Mouse (Mus musculus): Measurements from ENCODE around the gene Gm49661. TPM values are rescaled to one million over a fixed set of nuclear protein-coding genes. Genes with fewer than 3 reads are reported as not detected.

Gm49661 gene
- total and polyA plus RNA-seq, 3 experiments: 3.1 TPM; not detected in 2

- DNase-seq (ENCODE audit: extremely low read depth): peak; percentile 52
- dilution Hi-C loops (cut with MboI; ENCODE audit: extremely low pct_ligation_motif_present, extremely low pct_unique_long_range_greater_than_20kb, low sequenced_read_pairs) (no loop called here), in situ Hi-C loops (cut with MboI; ENCODE audit: low pct_ligation_motif_present, low pct_unique_long_range_greater_than_20kb, low sequenced_read_pairs) (loop anchor here (5.0 kb wide), 1 partner anchor 33 kb away; no protein-coding TSS in a partner anchor)
- Histone ChIP-seq H3K79me2 (replicated peaks; ENCODE audit: control insufficient read depth, extremely low read depth, insufficient read depth, poor library complexity, severe bottlenecking) (peaks cover 26% of the 10 kb centered on the region), H3K27me3 (replicated peaks) (no peaks in the 10 kb centered on the region), H3K9me3 (replicated peaks; ENCODE audit: low read length) (no peaks in the 10 kb centered on the region), H3K4me2 (ENCODE audit: insufficient read depth, low read depth, poor library complexity, severe bottlenecking) (peak overlapping the region; percentile 98), H3K27ac (ENCODE audit: insufficient read depth, low read depth) (peak overlapping the region; percentile 92), H3K4me3 (replicated peaks in 1 of 3; ENCODE audit: low read depth in 2 of 3, low read length in 2 of 3, poor library complexity in 1 of 3) (peak overlapping the region; percentile 35 to 94 (median 51)), H3K36me3 (replicated peaks in 1 of 2; ENCODE audit: control insufficient read depth in 1 of 2, insufficient read depth in 1 of 2, low read length in 1 of 2) (peaks cover 25 to 37% of the 10 kb centered on the region in 2 experiments), H3K4me1 (ENCODE audit: control insufficient read depth in 1 of 2, insufficient read depth in 2 of 2) (peaks cover 6 to 26% of the 10 kb centered on the region in 2 experiments; a peak in 3 of 4 replicates), H3K9ac (ENCODE audit: insufficient read depth, low read depth) (peak overlapping the region; percentile 88)
- peak; percentile 81 for TF ChIP-seq MXI1 (IDR thresholded peaks at IDR 0.05; ENCODE audit: low read depth, low read length)
- peak; percentile 67; the same call in 1 of the 2 replicates for TF ChIP-seq ETS1 (conservative IDR thresholded peaks at IDR 0.05; ENCODE audit: low read depth, low read length)
- TF ChIP-seq USF2 (conservative IDR thresholded peaks at IDR 0.05; ENCODE audit: low read depth, low read length): no peak
- TF ChIP-seq JUN (IDR thresholded peaks at IDR 0.05; ENCODE audit: insufficient read depth, low read depth, low read length): no peak
- peak; percentile 55 for TF ChIP-seq ZNF384 (IDR thresholded peaks at IDR 0.05; ENCODE audit: low read depth, low read length)
- 0 out of 2 replicates have a peak, but pooled peaks have one; percentile 32 for TF ChIP-seq TBP (conservative IDR thresholded peaks at IDR 0.05; ENCODE audit: low read depth, low read length)
- TF ChIP-seq E2F4 (IDR thresholded peaks at IDR 0.05; ENCODE audit: insufficient replicate concordance, low read depth, low read length): no peak
- TF ChIP-seq CTCF (conservative IDR thresholded peaks at IDR 0.05 in 1 of 2, IDR thresholded peaks at IDR 0.05 in 1 of 2; ENCODE audit: low read depth in 2 of 2, low read length in 2 of 2): no peak
- 0 out of 2 replicates have a peak, but pooled peaks have one; percentile 71 for TF ChIP-seq SIN3A (IDR thresholded peaks at IDR 0.05; ENCODE audit: low read length)
- TF ChIP-seq POLR2A (IDR thresholded peaks at IDR 0.05; ENCODE audit: low read depth, low read length): no peak
- TF ChIP-seq NRF1 (IDR thresholded peaks at IDR 0.05; ENCODE audit: low read depth, low read length): no peak
- peak; percentile 95 for TF ChIP-seq CHD1 (IDR thresholded peaks at IDR 0.05; ENCODE audit: low read depth, low read length)
- TF ChIP-seq USF1 (IDR thresholded peaks at IDR 0.05; ENCODE audit: low read depth, low read length): no peak
- no peak for TF ChIP-seq ZKSCAN1 (IDR thresholded peaks at IDR 0.05; ENCODE audit: borderline replicate concordance, low read depth, low read length)
- peak; percentile 84 for TF ChIP-seq IRF4 (IDR thresholded peaks at IDR 0.05; ENCODE audit: low read depth, low read length)
- TF ChIP-seq ZC3H11A (IDR thresholded peaks at IDR 0.05; ENCODE audit: low read depth, low read length): no peak
- no peak for TF ChIP-seq PAX5 (IDR thresholded peaks at IDR 0.05; ENCODE audit: low read length)
- TF ChIP-seq MAX (IDR thresholded peaks at IDR 0.05; ENCODE audit: low read length): peak; percentile 54
- peak; percentile 86 for TF ChIP-seq BHLHE40 (IDR thresholded peaks at IDR 0.05; ENCODE audit: low read depth, low read length)
- no peak; the same call in 1 of the 2 replicates for TF ChIP-seq POLR2AphosphoS2 (IDR thresholded peaks at IDR 0.05; ENCODE audit: low read depth, low read length)
- peak; percentile 50; the same call in 1 of the 2 replicates for TF ChIP-seq TCF12 (IDR thresholded peaks at IDR 0.05; ENCODE audit: low read depth, low read length)
- TF ChIP-seq MEF2A (IDR thresholded peaks at IDR 0.05; ENCODE audit: borderline replicate concordance, low read depth, low read length): peak; percentile 48; the same call in 1 of the 2 replicates
- 0 out of 2 replicates have a peak, but pooled peaks have one; percentile 9 for TF ChIP-seq JUND (conservative IDR thresholded peaks at IDR 0.05; ENCODE audit: low read depth, low read length)
- TF ChIP-seq RAD21 (IDR thresholded peaks at IDR 0.05; ENCODE audit: low read depth, low read length): no peak; the same call in 1 of the 2 replicates
- no peak for TF ChIP-seq RCOR1 (conservative IDR thresholded peaks at IDR 0.05; ENCODE audit: low read depth, low read length)
- no peak for TF ChIP-seq NELFE (IDR thresholded peaks at IDR 0.05; ENCODE audit: low read depth, low read length)
- peak; percentile 20; the same call in 1 of the 2 replicates for TF ChIP-seq SMC3 (IDR thresholded peaks at IDR 0.05; ENCODE audit: low read depth, low read length)
- no peak for TF ChIP-seq KAT2A (IDR thresholded peaks at IDR 0.05; ENCODE audit: insufficient replicate concordance, low read length)
- TF ChIP-seq CHD2 (IDR thresholded peaks at IDR 0.05; ENCODE audit: low read length): 0 out of 2 replicates have a peak, but pooled peaks have one; percentile 40
- peak; percentile 71 for TF ChIP-seq EP300 (IDR thresholded peaks at IDR 0.05; ENCODE audit: low read length)
- 0 out of 2 replicates have a peak, but pooled peaks have one; percentile 20 for TF ChIP-seq MYC (IDR thresholded peaks at IDR 0.05; ENCODE audit: low read depth, low read length)
- TF ChIP-seq UBTF (IDR thresholded peaks at IDR 0.05; ENCODE audit: low read depth, low read length): 0 out of 2 replicates have a peak, but pooled peaks have one; percentile 59
- no peak for TF ChIP-seq MAFK (IDR thresholded peaks at IDR 0.05; ENCODE audit: insufficient replicate concordance, low read length)
- TF ChIP-seq ELF1 (IDR thresholded peaks at IDR 0.05; ENCODE audit: low read depth, low read length): 0 out of 2 replicates have a peak, but pooled peaks have one; percentile 25
- TF ChIP-seq GABPA (IDR thresholded peaks at IDR 0.05; ENCODE audit: insufficient replicate concordance, low read depth, low read length): no peak
- TF ChIP-seq HCFC1 (IDR thresholded peaks at IDR 0.05; ENCODE audit: low read depth, low read length): peak; percentile 51
- TF ChIP-seq MAZ (IDR thresholded peaks at IDR 0.05; ENCODE audit: low read depth, low read length): 0 out of 2 replicates have a peak, but pooled peaks have one; percentile 23
- peak; percentile 62; the same call in 1 of the 2 replicates for TF ChIP-seq ZMIZ1 (IDR thresholded peaks at IDR 0.05; ENCODE audit: low read depth, low read length)
Observed at GRCm38 (mm10) chr8:84974543-84975142, 5.4 kb upstream of the Gm49661 start.
